Mouse (Mus musculus) lung, postnatal 0 days (tissue): Measurements from ENCODE around the gene Lpcat1. TPM values are rescaled to one million over a fixed set of nuclear protein-coding genes. Genes with fewer than 3 reads are reported as not detected.

Experiments used
- ATAC-seq: fragments of 200-750 bp; cut with Nextera tagmentation; 2 replicates; pipeline ENCODE4 v1.8.0; 2017; ENCODE audit warnings: moderate library complexity
- DNase-seq: peaks from one replicate; pipeline ENCODE4 v3.0.0-alpha.2; 2016; ENCODE audit warnings: low spot score
- H3K27ac ChIP-seq: fragments of 300-500 bp; sonication (generic); 2 replicates; pipeline ENCODE4 v1.5.1; 2014; ENCODE audit warnings: antibody characterized with exemption, mild to moderate bottlenecking, low read length, mixed read lengths
- H3K27me3 ChIP-seq: fragments of 300-500 bp; sonication (generic); replicated peaks from 2 replicates; pipeline ENCODE4 v1.6.1; 2014; ENCODE audit warnings: low read length, mixed read lengths; ENCODE audit not compliant: insufficient read depth
- H3K36me3 ChIP-seq: fragments of 300-500 bp; sonication (generic); 2 replicates; pipeline ENCODE4 v1.6.1; 2014; ENCODE audit warnings: low read length, mixed read lengths; ENCODE audit not compliant: insufficient read depth
- H3K4me1 ChIP-seq: fragments of 300-500 bp; sonication (generic); 2 replicates; pipeline ENCODE4 v1.6.1; 2014; ENCODE audit warnings: antibody characterized with exemption, low read depth, low read length, mixed read lengths; ENCODE audit not compliant: insufficient read depth
- H3K4me2 ChIP-seq: fragments of 300-500 bp; sonication (generic); replicated peaks from 2 replicates; pipeline ENCODE4 v1.6.1; 2014; ENCODE audit warnings: low read depth, mild to moderate bottlenecking, low read length, moderate library complexity, mixed read lengths
- H3K4me3 ChIP-seq: fragments of 300-500 bp; sonication (generic); 2 replicates; pipeline ENCODE4 v1.5.1; 2014; ENCODE audit warnings: low read depth, low read length
- H3K9ac ChIP-seq: fragments of 300-500 bp; sonication (generic); replicated peaks from 2 replicates; pipeline ENCODE4 v1.6.1; 2014; ENCODE audit warnings: low read depth, mild to moderate bottlenecking
- H3K9me3 ChIP-seq: fragments of 300-500 bp; sonication (generic); 2 replicates; pipeline ENCODE4 v1.6.1; 2016; ENCODE audit warnings: low read length, mixed read lengths
- CTCF ChIP-seq: IDR thresholded peaks from 2 replicates; pipeline ENCODE4 v1.5.1; 2016; ENCODE audit warnings: antibody characterized with exemption, mild to moderate bottlenecking
- EP300 ChIP-seq: IDR thresholded peaks from 2 replicates; pipeline ENCODE4 v1.6.1; 2016; ENCODE audit warnings: antibody characterized with exemption, mild to moderate bottlenecking, control low read depth
- WGBS: fragments of 180-500 bp; shearing (Covaris S2); extraction: QIAGEN DNeasy Blood & Tissue Kit; methylation state at CpG from one replicate; pipeline ENCODE4 v1.1.7; 2014; 5-methylcytosine and 5-hydroxymethylcytosine counted together
- polyA plus RNA-seq: library from polyadenylated mRNA; unstranded; fragments of >200 nt; fragmentation: Nextera tagmentation; extraction: Ambion mirVana; gene quantifications from 2 replicates; pipeline ENCODE4 v1.2.1, GENCODE M21; 2015

Lpcat1 gene
- polyA plus RNA-seq: 368 and 414 TPM in 2 replicates

GRCm38 (mm10) chr13:73467034-73467420, at the start of gene Lpcat1:
TSS of gene Lpcat1 (plus strand) at chr13:73467197.
- H3K9me3 ChIP-seq: no peaks in the 10 kb centered on the region
- TF ChIP-seq CTCF (no peak), EP300 (no peak)
- H3K27me3 ChIP-seq: no peaks in the 10 kb centered on the region
- peak within 1 kb of the TSS; percentile 89 for H3K27ac ChIP-seq
- peak within 1 kb of the TSS; percentile 69 for H3K9ac ChIP-seq
- peak within 1 kb of the TSS; percentile 86 for H3K4me2 ChIP-seq
- peak within 1 kb of the TSS; percentile 93 for H3K4me3 ChIP-seq
- peaks cover 15% of the 10 kb centered on the region; the same call in 1 of the 2 replicates for H3K4me1 ChIP-seq
- ATAC-seq: peak; percentile 96
- 3% methylated on average over 24 of the region's 35 CpGs for WGBS
- no peaks in the 10 kb centered on the region for H3K36me3 ChIP-seq
- DNase-seq: peak; percentile 96

DNA sequence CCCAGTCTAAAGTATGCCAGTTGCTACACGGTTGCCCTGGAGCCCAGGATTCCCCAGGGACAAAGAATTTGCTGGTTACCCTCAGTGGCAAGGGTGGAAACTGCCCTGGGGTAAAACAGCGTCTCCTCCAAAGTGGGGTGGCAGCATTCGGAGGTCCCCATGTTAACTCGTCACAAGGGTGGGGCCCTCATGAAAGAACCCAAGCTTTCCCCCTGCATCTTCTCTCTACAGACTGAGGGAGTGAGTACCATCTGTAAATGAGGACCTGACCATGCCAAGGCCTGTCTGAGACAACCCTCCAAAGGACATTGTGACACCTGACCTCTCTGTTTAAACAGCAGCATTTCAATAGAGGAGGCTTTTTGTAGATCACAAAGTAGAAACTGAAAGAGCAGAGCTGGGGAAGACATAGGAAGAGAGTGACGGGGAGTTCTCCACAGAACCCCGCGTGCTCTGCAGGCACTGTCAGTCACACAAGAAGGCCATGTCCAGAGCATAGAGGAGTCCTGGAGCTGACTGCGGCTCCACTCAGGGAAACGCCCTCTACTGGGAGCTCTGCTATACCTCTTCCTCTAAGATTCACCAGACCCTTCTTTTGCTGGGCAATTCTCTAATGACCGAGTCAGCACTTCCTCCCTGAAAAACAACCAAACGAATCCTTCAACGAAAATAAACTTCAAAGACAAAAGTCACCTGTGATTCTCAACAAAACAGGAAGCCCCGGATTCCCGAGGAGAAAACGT, 49.3 kb upstream of the Lpcat1 start:
- Histone ChIP-seq H3K4me2 (no peak overlapping the region), H3K4me1 (no peaks in the 10 kb centered on the region), H3K27me3 (no peaks in the 10 kb centered on the region), H3K36me3 (no peaks in the 10 kb centered on the region), H3K4me3 (no peak overlapping the region), H3K9me3 (no peaks in the 10 kb centered on the region), H3K9ac (no peak overlapping the region), H3K27ac (no peak overlapping the region)
- 31% methylated on average over 15 of the region's 15 CpGs for WGBS
- TF ChIP-seq EP300: no peak
- peak; percentile 59 for TF ChIP-seq CTCF
- DNase-seq: peak; percentile 62
- ATAC-seq: peak; percentile 40; the same call in 1 of the 2 replicates

DNA sequence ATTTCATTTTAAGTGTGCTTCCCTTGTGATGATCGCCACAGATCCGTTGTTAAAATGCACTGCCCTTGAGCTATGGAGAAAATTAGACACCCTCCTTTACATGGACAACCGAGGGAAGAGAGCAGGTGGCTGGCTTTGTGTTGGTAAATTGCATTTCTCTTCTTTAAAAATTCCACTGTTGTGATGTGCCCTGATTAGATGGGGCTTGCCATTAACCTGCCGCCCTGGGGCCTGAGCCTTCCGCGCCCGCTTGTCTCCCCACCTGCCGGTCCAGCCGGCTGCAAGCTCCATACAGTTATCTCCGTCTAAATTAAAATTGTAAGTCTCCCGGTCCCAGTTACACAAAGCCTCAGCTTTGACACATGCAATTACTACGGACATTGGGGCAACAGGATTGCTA, 48.7 kb upstream of the Lpcat1 start:
- DNase-seq (no peak), ATAC-seq (no peak)
- H3K9me3 ChIP-seq: no peaks in the 10 kb centered on the region
- H3K9ac ChIP-seq: no peak overlapping the region
- no peak overlapping the region for H3K4me3 ChIP-seq
- H3K4me1 ChIP-seq: no peaks in the 10 kb centered on the region
- H3K27ac ChIP-seq: no peak overlapping the region
- TF ChIP-seq CTCF: no peak
- TF ChIP-seq EP300: no peak
- 63% methylated on average over 12 of the region's 12 CpGs for WGBS
- H3K36me3 ChIP-seq: no peaks in the 10 kb centered on the region
- H3K4me2 ChIP-seq: no peak overlapping the region
- no peaks in the 10 kb centered on the region for H3K27me3 ChIP-seq

- no peaks in the 10 kb centered on the region for H3K36me3 ChIP-seq
- H3K9ac ChIP-seq: no peak overlapping the region
- WGBS: 70% methylated on average over 5 of the region's 5 CpGs
- H3K27ac ChIP-seq: no peak overlapping the region
- no peak overlapping the region for H3K4me3 ChIP-seq
- H3K4me1 ChIP-seq: no peaks in the 10 kb centered on the region
- no peaks in the 10 kb centered on the region for H3K9me3 ChIP-seq
- no peak overlapping the region for H3K4me2 ChIP-seq
- H3K27me3 ChIP-seq: no peaks in the 10 kb centered on the region
- ATAC-seq (no peak), DNase-seq (no peak)
- no peak for TF ChIP-seq CTCF
- TF ChIP-seq EP300: no peak
These were observed 47.8 kb upstream of the Lpcat1 start for GRCm38 (mm10) chr13:73419244-73419643.

- Histone ChIP-seq H3K4me1 (no peaks in the 10 kb centered on the region), H3K27me3 (no peaks in the 10 kb centered on the region), H3K4me2 (no peak overlapping the region), H3K9ac (no peak overlapping the region), H3K9me3 (no peaks in the 10 kb centered on the region), H3K4me3 (no peak overlapping the region), H3K27ac (no peak overlapping the region), H3K36me3 (no peaks in the 10 kb centered on the region)
- 54% methylated on average over 4 of the region's 4 CpGs for WGBS
- ATAC-seq (peak; percentile 73), DNase-seq (peak; percentile 41)
- no peak for TF ChIP-seq EP300
- no peak for TF ChIP-seq CTCF
These were observed 44.0 kb upstream of the Lpcat1 start for GRCm38 (mm10) chr13:73423043-73423442.

DNA sequence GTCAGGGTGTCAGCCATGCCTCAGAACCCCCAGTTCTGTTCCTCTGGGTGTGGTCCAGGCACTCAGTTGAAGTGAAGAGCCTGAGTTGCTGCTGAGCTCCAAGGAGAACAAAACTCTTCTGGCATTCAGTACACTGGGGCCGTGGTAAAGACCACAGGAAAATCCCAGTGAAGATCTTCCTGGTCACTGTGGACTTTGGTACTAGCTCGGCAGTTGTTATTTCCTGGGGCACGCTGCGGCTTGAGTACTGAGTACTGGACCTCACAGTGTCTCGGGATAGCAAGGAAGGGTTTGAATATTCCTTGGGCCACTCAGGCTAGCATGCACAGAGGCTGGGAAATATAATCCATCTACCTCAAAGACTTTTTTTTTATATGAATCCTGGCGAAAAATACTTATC, 42.0 kb upstream of the Lpcat1 start:
- WGBS: 62% methylated on average over 6 of the region's 6 CpGs
- H3K9me3 ChIP-seq: no peaks in the 10 kb centered on the region
- TF ChIP-seq EP300 (no peak), CTCF (no peak)
- H3K27me3 ChIP-seq: no peaks in the 10 kb centered on the region
- DNase-seq (no peak), ATAC-seq (no peak)
- H3K36me3 ChIP-seq: no peaks in the 10 kb centered on the region
- no peaks in the 10 kb centered on the region for H3K4me1 ChIP-seq
- no peak overlapping the region for H3K9ac ChIP-seq
- no peak overlapping the region for H3K4me3 ChIP-seq
- no peak overlapping the region for H3K27ac ChIP-seq
- no peak overlapping the region for H3K4me2 ChIP-seq
